Comparison of ENCODE assay signal across 29 mouse cellular contexts in genomic region chr3:41321808-41322207, GRCm38 (mm10).
DNase-seq lines count a peak whose midpoint lies in the region; ATAC-seq and TF ChIP-seq lines count a peak whose summit lies in the region.
"Had no signal": no experiment of that assay in that cellular context is flagged by ENCODE, and none has a peak within 500 bp of the region (broad histone marks: within the 10 kb centered on the region; RNA-seq: fewer than 3 reads in every experiment).

No protein-coding gene starts in this region.

- H3K27me3 ChIP-seq in forebrain, embryonic 14.5 days (replicated peaks; ENCODE audit: control insufficient read depth, insufficient read depth, low read length) = no peaks in the 10 kb centered on the region
- H3K27me3 ChIP-seq: forebrain, embryonic 13.5 days; intestine, embryonic 15.5 days; liver, embryonic 15.5 days; stomach, embryonic 15.5 days had no signal

- DNase-seq in lung, postnatal 10 days = peak; percentile 36
- no peak for DNase-seq in lung, adult 2 months
- DNase-seq in heart, postnatal 4 days = peak; percentile 58
- no peak for DNase-seq in kidney, postnatal 4 days
- no peak for DNase-seq in gastrocnemius, adult 8-10 months (ENCODE audit: low spot score in 2 of 2)
- no peak for DNase-seq in forebrain, embryonic 14.5 days (ENCODE audit: low spot score)
- DNase-seq: cerebellum, adult 11 months; cerebellum, adult 9-11 months; gastrocnemius, postnatal 10 days; kidney, adult 8-10 months; kidney, postnatal 10 days; liver; right cerebral cortex, adult 18-20 months; thymus, postnatal 4 days had no signal

- H3K9ac ChIP-seq in forebrain, embryonic 14.5 days (ENCODE audit: low read length) = no peak overlapping the region
- H3K9ac ChIP-seq: embryonic facial prominence, embryonic 13.5 days; forebrain, embryonic 13.5 days; intestine, embryonic 15.5 days; liver, embryonic 15.5 days; stomach, embryonic 15.5 days had no signal

- WGBS in lung, adult 2 months = 63% methylated on average over 1 of the region's 1 CpGs
- WGBS in forebrain, embryonic 14.5 days = 95% methylated on average over 1 of the region's 1 CpGs

- TF ChIP-seq POLR2A in lung, adult 2 months (IDR thresholded peaks at IDR 0.05; ENCODE audit: borderline replicate concordance, extremely low read depth, low read depth, low read length) = no peak

- no peak for TF ChIP-seq CTCF in lung, adult 2 months (IDR thresholded peaks at IDR 0.05; ENCODE audit: insufficient read depth, low read length)

- no peaks in the 10 kb centered on the region for H3K9me3 ChIP-seq in forebrain, embryonic 14.5 days (replicated peaks; ENCODE audit: control insufficient read depth, low read length)
- H3K9me3 ChIP-seq: embryonic facial prominence, embryonic 13.5 days; forebrain, embryonic 13.5 days; hindbrain, embryonic 10.5 days; intestine, embryonic 15.5 days; limb, embryonic 10.5 days; liver, embryonic 15.5 days; midbrain, embryonic 10.5 days; stomach, embryonic 15.5 days had no signal

- peak; percentile 64 for ATAC-seq in granulocyte monocyte progenitor cell, adult 5-6 weeks (replicated peaks; ENCODE audit: poor library complexity, severe bottlenecking)
- ATAC-seq in forebrain, embryonic 14.5 days = no peak
- ATAC-seq: forebrain, embryonic 13.5 days; hindbrain, embryonic 16.5 days; intestine, embryonic 15.5 days; midbrain, embryonic 16.5 days had no signal

- H3K27ac ChIP-seq in forebrain, embryonic 14.5 days (ENCODE audit: low read depth, low read length) = no peak overlapping the region
- H3K27ac ChIP-seq: embryonic facial prominence, embryonic 13.5 days; forebrain, embryonic 13.5 days; heart, adult 2 months; hindbrain, embryonic 10.5 days; intestine, embryonic 15.5 days; layer of hippocampus, adult 2 months; limb, embryonic 10.5 days; liver, embryonic 15.5 days; macrophage; midbrain, embryonic 10.5 days; stomach, embryonic 15.5 days had no signal

- 0 out of 2 replicates have a peak, but pooled peaks cover 2% of the 10 kb centered on the region for H3K4me1 ChIP-seq in lung, adult 2 months (ENCODE audit: control insufficient read depth, insufficient read depth, low read length)
- no peaks in the 10 kb centered on the region for H3K4me1 ChIP-seq in forebrain, embryonic 14.5 days (ENCODE audit: control insufficient read depth, insufficient read depth, low read length)
- H3K4me1 ChIP-seq: forebrain, embryonic 13.5 days; liver, embryonic 15.5 days; midbrain, embryonic 10.5 days; stomach, embryonic 15.5 days had no signal

- H3K4me2 ChIP-seq in forebrain, embryonic 14.5 days (ENCODE audit: low read length) = no peak overlapping the region
- H3K4me2 ChIP-seq: embryonic facial prominence, embryonic 13.5 days; forebrain, embryonic 13.5 days; intestine, embryonic 15.5 days; liver, embryonic 15.5 days; stomach, embryonic 15.5 days had no signal

- H3K4me3 ChIP-seq in lung, adult 2 months (replicated peaks; ENCODE audit: extremely low read depth, low read depth, low read length) = no peak overlapping the region
- H3K4me3 ChIP-seq in forebrain, embryonic 14.5 days (ENCODE audit: low read depth, low read length) = no peak overlapping the region
- H3K4me3 ChIP-seq: embryonic facial prominence, embryonic 13.5 days; erythroblast, embryonic 14.5 days; forebrain, embryonic 13.5 days; heart, adult 2 months; hindbrain, embryonic 10.5 days; intestine, embryonic 15.5 days; layer of hippocampus, adult 2 months; limb, embryonic 10.5 days; liver, embryonic 15.5 days; midbrain, embryonic 10.5 days; stomach, embryonic 15.5 days had no signal

- H3K36me3 ChIP-seq in forebrain, embryonic 14.5 days (ENCODE audit: control insufficient read depth, insufficient read depth, low read length) = no peaks in the 10 kb centered on the region
- H3K36me3 ChIP-seq: embryonic facial prominence, embryonic 13.5 days; hindbrain, embryonic 10.5 days; intestine, embryonic 15.5 days; limb, embryonic 10.5 days; liver, embryonic 15.5 days; midbrain, embryonic 10.5 days; stomach, embryonic 15.5 days had no signal

Comparison
In these comparisons a context has a peak if more than half of its experiments do, and no peak if none do; other contexts are left out.
1. DNase-seq: peak in lung, postnatal 10 days (single experiment) and heart, postnatal 4 days (single experiment); none in lung, adult 2 months (single experiment), kidney, postnatal 4 days (0 of 2), gastrocnemius, adult 8-10 months (0 of 2) and forebrain, embryonic 14.5 days (single experiment).